21 mouse cellular contexts compared by ENCODE assay signal in the genomic region with DNA sequence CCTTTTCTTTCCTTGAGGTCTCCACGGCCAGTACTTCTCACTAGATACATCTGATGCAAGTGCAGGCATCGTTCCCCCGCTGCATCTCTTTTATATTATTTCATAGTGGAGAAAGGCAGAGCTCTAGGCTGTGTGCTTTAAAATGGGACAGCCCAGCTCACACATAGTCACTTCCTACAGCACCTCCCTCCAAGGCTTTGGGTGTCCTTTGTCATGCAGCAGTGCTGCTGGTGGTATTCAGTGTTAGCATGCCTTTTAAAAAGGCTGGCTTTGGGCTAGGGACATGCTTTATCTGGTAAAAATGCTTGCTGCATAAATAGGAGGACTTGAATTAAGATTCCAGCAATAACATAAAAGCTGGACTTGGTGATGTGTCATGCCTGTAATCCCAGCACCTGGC.
DNase-seq lines count a peak whose midpoint lies in the region; ATAC-seq lines count a peak whose summit lies in the region.
"Had no signal": no experiment of that assay in that cellular context is flagged by ENCODE, and none has a peak within 500 bp of the region (broad histone marks: within the 10 kb centered on the region; RNA-seq: fewer than 3 reads in every experiment).

No protein-coding gene starts in this region.

- H3K4me1 ChIP-seq in embryonic facial prominence, embryonic 10.5 days, result peaks cover 74% of the 10 kb centered on the region
- H3K4me1 ChIP-seq in midbrain, embryonic 13.5 days (replicated peaks), result peaks cover 49% of the 10 kb centered on the region
- H3K4me1 ChIP-seq: liver, embryonic 12.5 days; megakaryocyte, embryonic 14.5 days; stomach, embryonic 15.5 days had no signal

- ATAC-seq in frontal cortex, adult (ENCODE audit: low TSS enrichment), result peak; percentile 64
- 0 out of 2 replicates have a peak, but pooled peaks have one; percentile 6 for ATAC-seq in midbrain, embryonic 13.5 days
- no peak for ATAC-seq in erythroid progenitor cell, adult 5-6 weeks (replicated peaks; ENCODE audit: low FRiP score, poor library complexity, severe bottlenecking)
- ATAC-seq: liver, embryonic 12.5 days had no signal

- peaks cover 23% of the 10 kb centered on the region for H3K27me3 ChIP-seq in embryonic facial prominence, embryonic 10.5 days (replicated peaks; ENCODE audit: low read depth, poor library complexity, severe bottlenecking)
- H3K27me3 ChIP-seq in midbrain, embryonic 13.5 days, result peaks cover 52% of the 10 kb centered on the region
- H3K27me3 ChIP-seq: embryonic facial prominence, embryonic 15.5 days; liver, embryonic 12.5 days; stomach, embryonic 15.5 days had no signal

- WGBS in embryonic facial prominence, embryonic 10.5 days, result 80% methylated on average over 3 of the region's 3 CpGs
- 42% methylated on average over 3 of the region's 3 CpGs for WGBS in midbrain, embryonic 13.5 days

- H3K36me3 ChIP-seq in embryonic facial prominence, embryonic 10.5 days (replicated peaks), result peaks cover 4% of the 10 kb centered on the region; the same call in 1 of the 2 replicates
- no peaks in the 10 kb centered on the region for H3K36me3 ChIP-seq in midbrain, embryonic 13.5 days
- H3K36me3 ChIP-seq: embryonic facial prominence, embryonic 15.5 days; liver, embryonic 12.5 days; stomach, embryonic 15.5 days had no signal

- H3K9ac ChIP-seq in midbrain, embryonic 13.5 days (replicated peaks), result no peak overlapping the region
- H3K9ac ChIP-seq: embryonic facial prominence, embryonic 15.5 days; liver, embryonic 12.5 days; stomach, embryonic 15.5 days had no signal

- H3K27ac ChIP-seq in embryonic facial prominence, embryonic 10.5 days (replicated peaks), result peak overlapping the region; percentile 69
- no peak overlapping the region for H3K27ac ChIP-seq in midbrain, embryonic 13.5 days
- H3K27ac ChIP-seq: embryonic facial prominence, embryonic 15.5 days; liver, embryonic 12.5 days; stomach, embryonic 15.5 days had no signal

- H3K4me2 ChIP-seq in midbrain, embryonic 13.5 days (replicated peaks), result no peak overlapping the region
- H3K4me2 ChIP-seq: embryonic facial prominence, embryonic 15.5 days; heart, embryonic 11.5 days; liver, embryonic 12.5 days; stomach, embryonic 15.5 days had no signal

- H3K4me3 ChIP-seq in embryonic facial prominence, embryonic 10.5 days, result no peak overlapping the region
- H3K4me3 ChIP-seq in midbrain, embryonic 13.5 days (replicated peaks), result no peak overlapping the region
- H3K4me3 ChIP-seq: embryonic facial prominence, embryonic 15.5 days; liver, embryonic 12.5 days; megakaryocyte, embryonic 14.5 days; stomach, embryonic 15.5 days had no signal

- no peaks in the 10 kb centered on the region for H3K9me3 ChIP-seq in embryonic facial prominence, embryonic 10.5 days
- H3K9me3 ChIP-seq in midbrain, embryonic 13.5 days, result no peaks in the 10 kb centered on the region
- H3K9me3 ChIP-seq: embryonic facial prominence, embryonic 15.5 days; liver, embryonic 12.5 days; megakaryocyte, embryonic 14.5 days; stomach, embryonic 15.5 days had no signal

- no peak for DNase-seq in frontal cortex, postnatal 14 days (ENCODE audit: low spot score in 2 of 2)
- DNase-seq in R1 (ENCODE audit: low read depth, low spot score), result peak; percentile 17
- DNase-seq in embryonic facial prominence, embryonic 10.5 days (ENCODE audit: low spot score), result no peak
- DNase-seq in layer of hippocampus, adult 9-11 months, result no peak
- DNase-seq: adrenal gland, adult 8-10 months; B cell, adult 2 months; cerebellum, adult 9-11 months; heart, postnatal 10 days; kidney, adult 18-20 months; kidney, postnatal 14 days; lung, adult 2 months; retina, postnatal 1 day; thymus, adult 18-20 months had no signal
